Mouse (Mus musculus) embryo, embryonic 11 days (tissue): ENCODE data around the gene Unc5b.

ENCODE experiments used
- DNase-seq: peaks from one replicate; pipeline ENCODE4 v3.0.0-alpha.2; 2015

Gene Unc5b

GRCm38 (mm10) chr10:60718491-60718890, 112.9 kb downstream of the Unc5b start:
- no peak for DNase-seq

- no peak for DNase-seq
Measured at GRCm38 (mm10) chr10:60716449-60716848, 114.9 kb downstream of the Unc5b start.
